Mouse (Mus musculus): ENCODE measurements around the gene Serpina16. TPM values are rescaled to one million over a fixed set of nuclear protein-coding genes. Genes with fewer than 3 reads are reported as not detected.

Serpina16 gene
- polyA plus RNA-seq, 1 experiment from 2014 or later, result 0.30 TPM

- Histone ChIP-seq H3K4me1 (replicated peaks) (no peaks in the 10 kb centered on the region), H3K4me3 (replicated peaks) (no peak overlapping the region), H3K27me3 (replicated peaks) (no peaks in the 10 kb centered on the region), H3K9ac (no peak overlapping the region), H3K27ac (no peak overlapping the region), H3K36me3 (no peaks in the 10 kb centered on the region), H3K9me3 (no peaks in the 10 kb centered on the region), H3K4me2 (replicated peaks) (no peak overlapping the region)
- 0 out of 2 replicates have a peak, but pooled peaks have one; percentile 36 for ATAC-seq
- WGBS, result 85% methylated on average over 7 of the region's 7 CpGs
These were observed 20.6 kb downstream of the Serpina16 start for GRCm38 (mm10) chr12:103655123-103656044.

DNA sequence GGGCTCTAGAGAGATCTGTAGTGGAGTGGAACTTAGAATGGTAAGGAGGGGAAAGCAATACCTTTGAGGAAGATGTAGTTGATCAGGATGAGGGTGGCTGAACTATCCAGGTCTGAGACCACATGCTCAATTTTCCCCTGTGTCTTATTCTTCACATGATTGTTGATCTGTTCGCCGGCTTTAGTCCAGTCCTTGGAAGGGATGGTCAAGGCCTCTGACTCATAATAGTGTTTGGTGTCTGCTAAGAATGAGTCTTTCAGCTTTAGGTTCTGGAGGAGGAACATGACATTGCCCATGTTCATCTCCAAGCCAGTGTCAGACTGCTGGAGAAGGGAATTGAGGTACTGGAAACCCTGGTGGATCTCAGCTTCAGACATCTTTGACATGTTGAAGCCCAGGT is 22.1 kb downstream of the Serpina16 start:
- no peaks in the 10 kb centered on the region for H3K36me3 ChIP-seq
- H3K4me3 ChIP-seq (replicated peaks), result no peak overlapping the region
- H3K4me2 ChIP-seq (replicated peaks), result no peak overlapping the region
- no peaks in the 10 kb centered on the region for H3K27me3 ChIP-seq (replicated peaks)
- no peak overlapping the region for H3K9ac ChIP-seq
- 95% methylated on average over 2 of the region's 2 CpGs for WGBS
- H3K27ac ChIP-seq, result no peak overlapping the region
- H3K9me3 ChIP-seq, result no peaks in the 10 kb centered on the region
- no peak for ATAC-seq
- H3K4me1 ChIP-seq (replicated peaks), result no peaks in the 10 kb centered on the region

- Histone ChIP-seq H3K27me3 (replicated peaks) (no peaks in the 10 kb centered on the region), H3K36me3 (no peaks in the 10 kb centered on the region), H3K27ac (no peak overlapping the region), H3K4me3 (replicated peaks) (no peak overlapping the region), H3K9ac (no peak overlapping the region), H3K9me3 (no peaks in the 10 kb centered on the region), H3K4me2 (replicated peaks) (no peak overlapping the region), H3K4me1 (replicated peaks) (no peaks in the 10 kb centered on the region)
- ATAC-seq, result no peak
- 69% methylated on average over 2 of the region's 2 CpGs for WGBS
These were observed 29.6 kb downstream of the Serpina16 start for GRCm38 (mm10) chr12:103646314-103646713.

GRCm38 (mm10) chr12:103644601-103645000 is 31.3 kb downstream of the Serpina16 start:
- Histone ChIP-seq H3K4me3 (replicated peaks) (no peak overlapping the region), H3K9me3 (no peaks in the 10 kb centered on the region), H3K27ac (no peak overlapping the region), H3K9ac (no peak overlapping the region), H3K4me1 (replicated peaks) (no peaks in the 10 kb centered on the region), H3K36me3 (no peaks in the 10 kb centered on the region), H3K27me3 (replicated peaks) (no peaks in the 10 kb centered on the region), H3K4me2 (replicated peaks) (no peak overlapping the region)
- WGBS, result 40% methylated on average over 5 of the region's 5 CpGs
- ATAC-seq, result no peak

DNA sequence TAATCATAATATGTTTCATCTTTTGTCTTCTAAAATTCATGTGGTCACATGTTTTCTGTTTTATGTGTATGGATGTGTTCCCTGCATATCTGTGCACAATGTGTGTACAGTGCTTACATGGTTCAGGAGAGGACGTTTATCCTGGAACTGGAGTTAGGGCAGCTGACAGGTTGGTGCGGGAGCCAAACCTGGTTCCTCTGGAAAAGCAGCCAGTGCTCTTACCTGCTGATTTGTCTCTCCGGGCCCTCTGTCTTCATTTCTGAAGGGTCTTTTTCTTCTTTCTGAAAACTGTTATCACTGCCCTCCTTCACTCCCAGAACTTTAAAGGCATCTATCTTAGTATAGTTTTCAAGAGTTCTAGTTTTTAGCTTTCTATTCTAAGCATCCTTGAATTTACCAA is 32.1 kb downstream of the Serpina16 start:
- 88% methylated on average over 3 of the region's 3 CpGs for WGBS

DNA sequence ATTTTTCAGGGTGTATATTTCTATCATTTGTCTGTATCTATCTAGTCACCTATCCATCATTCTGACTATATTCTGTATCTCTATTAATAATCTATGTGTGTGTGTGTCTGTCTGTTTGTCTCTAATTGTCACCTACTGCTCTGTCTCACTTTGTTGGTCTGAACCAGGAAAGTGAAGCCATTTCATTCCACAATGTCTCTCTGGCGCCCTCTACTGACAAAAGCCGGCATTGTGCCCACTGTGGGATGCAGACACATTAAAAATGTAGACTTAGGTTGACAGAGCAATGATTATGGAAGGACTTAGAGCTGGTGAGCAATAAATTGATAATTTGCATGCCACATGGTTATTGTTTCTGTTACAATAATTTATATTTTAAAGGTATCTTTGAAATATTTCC is 32.6 kb downstream of the Serpina16 start:
- no peaks in the 10 kb centered on the region for H3K36me3 ChIP-seq
- H3K27ac ChIP-seq, result no peak overlapping the region
- H3K9me3 ChIP-seq, result no peaks in the 10 kb centered on the region
- no peak for ATAC-seq
- H3K4me1 ChIP-seq (replicated peaks), result no peaks in the 10 kb centered on the region
- no peak overlapping the region for H3K4me2 ChIP-seq (replicated peaks)
- 2% methylated on average over 2 of the region's 2 CpGs for WGBS
- no peak overlapping the region for H3K9ac ChIP-seq
- no peaks in the 10 kb centered on the region for H3K27me3 ChIP-seq (replicated peaks)
- no peak overlapping the region for H3K4me3 ChIP-seq (replicated peaks)

More for the DNA sequence above, 32.1 kb downstream of the Serpina16 start:
- no peaks in the 10 kb centered on the region for H3K4me1 ChIP-seq (replicated peaks)
- no peak overlapping the region for H3K9ac ChIP-seq
- no peak overlapping the region for H3K4me2 ChIP-seq (replicated peaks)
- no peaks in the 10 kb centered on the region for H3K36me3 ChIP-seq
- no peak overlapping the region for H3K4me3 ChIP-seq (replicated peaks)
- no peaks in the 10 kb centered on the region for H3K9me3 ChIP-seq
- no peaks in the 10 kb centered on the region for H3K27me3 ChIP-seq (replicated peaks)
- H3K27ac ChIP-seq, result no peak overlapping the region
- no peak for ATAC-seq

DNA sequence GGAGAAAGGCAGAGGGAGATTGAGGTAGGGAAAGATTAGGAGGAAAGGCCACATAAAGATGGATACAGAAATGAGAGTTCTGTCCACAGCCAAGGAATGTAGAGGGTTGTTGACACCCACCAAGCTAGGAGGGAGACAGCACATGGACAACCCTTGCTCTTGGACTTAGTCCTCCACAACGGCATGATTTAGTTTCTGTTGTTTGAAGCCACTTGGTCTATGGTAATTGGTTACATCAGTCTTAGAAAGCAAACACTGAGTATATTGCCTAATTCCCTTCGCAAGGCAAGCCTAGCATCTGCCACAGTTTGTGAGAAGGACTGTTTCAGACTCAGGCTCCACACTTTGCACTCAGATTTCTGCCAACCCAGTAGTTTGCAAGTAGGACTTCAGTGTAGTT is 40.1 kb downstream of the Serpina16 start:
- ATAC-seq, result no peak
- Histone ChIP-seq H3K27ac (no peak overlapping the region), H3K27me3 (replicated peaks) (no peaks in the 10 kb centered on the region), H3K36me3 (no peaks in the 10 kb centered on the region), H3K4me3 (replicated peaks) (no peak overlapping the region), H3K9ac (no peak overlapping the region), H3K4me1 (replicated peaks) (0 out of 2 replicates have a peak, but pooled peaks cover 2% of the 10 kb centered on the region), H3K9me3 (no peaks in the 10 kb centered on the region), H3K4me2 (replicated peaks) (no peak overlapping the region)
- WGBS, result 77% methylated on average over 2 of the region's 2 CpGs

- Histone ChIP-seq H3K4me1 (replicated peaks) (0 out of 2 replicates have a peak, but pooled peaks cover 2% of the 10 kb centered on the region), H3K4me2 (replicated peaks) (no peak overlapping the region), H3K4me3 (replicated peaks) (no peak overlapping the region), H3K36me3 (no peaks in the 10 kb centered on the region), H3K9ac (no peak overlapping the region), H3K27ac (no peak overlapping the region), H3K27me3 (replicated peaks) (no peaks in the 10 kb centered on the region), H3K9me3 (no peaks in the 10 kb centered on the region)
- no peak for ATAC-seq
- WGBS, result 94% methylated on average over 2 of the region's 2 CpGs
These were observed 41.5 kb downstream of the Serpina16 start for GRCm38 (mm10) chr12:103634430-103634829.

DNA sequence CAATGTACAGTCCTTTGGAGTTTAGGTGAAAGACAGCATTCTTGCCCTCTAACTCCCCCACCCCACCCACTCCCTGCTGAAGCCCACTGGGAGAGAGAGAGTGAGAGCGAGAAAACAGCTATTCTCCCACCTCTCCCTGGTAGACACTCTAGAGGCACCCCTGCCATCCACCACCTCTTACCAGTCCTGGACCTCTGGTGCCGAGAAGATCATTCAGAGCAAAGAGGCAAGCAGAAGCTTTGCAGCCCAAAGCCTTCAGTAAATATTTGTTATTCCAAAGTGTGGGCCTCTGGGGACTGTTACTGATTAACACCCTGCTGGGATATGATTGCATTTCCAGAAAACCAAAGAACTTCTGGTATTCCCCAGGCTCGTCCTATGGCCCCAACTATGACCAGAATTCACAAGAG is 44.7 kb downstream of the Serpina16 start, which contains the start of gene Serpina10:
Gene Serpina10, minus strand, starts transcription at position 242 of the 410 bp plus-strand sequence.
- no peak within 1 kb of the TSS for H3K9ac ChIP-seq
- H3K27ac ChIP-seq, result no peak within 1 kb of the TSS
- no peaks in the 10 kb centered on the region for H3K36me3 ChIP-seq
- no peak within 1 kb of the TSS for H3K4me3 ChIP-seq (replicated peaks)
- 0 out of 2 replicates have a peak, but pooled peaks cover 2% of the 10 kb centered on the region for H3K4me1 ChIP-seq (replicated peaks)
- ATAC-seq, result peak; percentile 66; the same call in 1 of the 2 replicates
- H3K4me2 ChIP-seq (replicated peaks), result no peak within 1 kb of the TSS
- H3K9me3 ChIP-seq, result no peaks in the 10 kb centered on the region
- WGBS, result 63% methylated on average over 3 of the region's 3 CpGs
- no peaks in the 10 kb centered on the region for H3K27me3 ChIP-seq (replicated peaks)

Other genes starting within 250 kb of the Serpina16 start
- 45.6 and 48.8 TPM in 2 replicates for gene Ifi27, start 241.9 kb downstream of the Serpina16 start, polyA plus RNA-seq (2015; fragmentation: Nextera tagmentation; extraction: Ambion mirVana)
- gene Ifi27l2a, start 232.5 kb downstream of the Serpina16 start, polyA plus RNA-seq (2015; fragmentation: Nextera tagmentation; extraction: Ambion mirVana), result 19.2 and 20.8 TPM in 2 replicates
- gene Ifi27l2b, start 218.9 kb downstream of the Serpina16 start, polyA plus RNA-seq (2015; fragmentation: Nextera tagmentation; extraction: Ambion mirVana), result 25.4 and 30.5 TPM in 2 replicates
- gene Ppp4r4, start 143.9 kb downstream of the Serpina16 start, polyA plus RNA-seq (2015; fragmentation: Nextera tagmentation; extraction: Ambion mirVana), result 1.2 and 1.3 TPM in 2 replicates
- 1.8 and 2.3 TPM in 2 replicates for gene Serpina10, start 44.7 kb downstream of the Serpina16 start, polyA plus RNA-seq (2015; fragmentation: Nextera tagmentation; extraction: Ambion mirVana)
- gene Serpina6, start 18.9 kb downstream of the Serpina16 start, polyA plus RNA-seq (2015; fragmentation: Nextera tagmentation; extraction: Ambion mirVana), result 96.8 and 146 TPM in 2 replicates
- not detected in 2 replicates for gene Serpina1f, start 19.4 kb upstream of the Serpina16 start, polyA plus RNA-seq (2015; fragmentation: Nextera tagmentation; extraction: Ambion mirVana)
- gene Serpina1d, start 97.5 kb upstream of the Serpina16 start, polyA plus RNA-seq (2015; fragmentation: Nextera tagmentation; extraction: Ambion mirVana), result 10.1 and 12.4 TPM in 2 replicates
- 59.9 and 63.5 TPM in 2 replicates for gene Serpina1b, start 154.2 kb upstream of the Serpina16 start, polyA plus RNA-seq (2015; fragmentation: Nextera tagmentation; extraction: Ambion mirVana)
- 31.2 and 33.0 TPM in 2 replicates for gene Serpina1a, start 187.4 kb upstream of the Serpina16 start, polyA plus RNA-seq (2015; fragmentation: Nextera tagmentation; extraction: Ambion mirVana)
- gene Serpina1c, start 228.7 kb upstream of the Serpina16 start, polyA plus RNA-seq (2015; fragmentation: Nextera tagmentation; extraction: Ambion mirVana), result 30.0 and 31.8 TPM in 2 replicates